Mouse (Mus musculus) ovary, postnatal 14 days (tissue): ENCODE measurements around the gene Hyal2.
"Not testable (repeated sequence)": the region's sequence is repeated elsewhere in the genome, so short reads cannot be mapped to it uniquely, and the experiment has no call there.

ENCODE experiments used
- DNase-seq: peaks from one replicate; pipeline ENCODE4 v3.0.0; 2022; ENCODE audit warnings: low spot score

Gene Hyal2

GRCm38 (mm10) chr9:107547026-107547425, 20.7 kb upstream of the Hyal2 start, which contains the start of gene Zmynd10:
Gene Zmynd10 (plus strand): TSS chr9:107547298.
- DNase-seq = peak; percentile 85

- DNase-seq = no peak
Measured at GRCm38 (mm10) chr9:107547957-107548356, 19.8 kb upstream of the Hyal2 start.

DNA sequence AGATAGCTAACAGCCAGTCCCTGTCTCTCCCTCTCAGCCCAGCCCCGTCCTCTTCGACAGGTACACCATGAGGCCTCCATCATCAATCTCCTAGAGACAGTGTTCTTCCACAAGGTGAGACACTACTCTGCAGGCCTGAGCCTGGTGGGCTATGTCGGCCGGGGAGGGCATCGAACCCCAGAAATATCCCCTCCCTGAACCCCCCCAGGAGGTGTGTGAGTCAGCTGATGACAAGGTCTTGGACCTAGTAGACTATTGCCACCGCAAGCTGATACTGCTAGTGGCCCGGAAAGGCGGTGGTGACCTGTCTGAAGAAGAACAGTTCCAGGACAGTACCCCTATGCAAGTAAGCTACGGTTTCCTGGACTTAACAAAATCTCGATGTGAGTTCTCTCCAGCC, 18.9 kb upstream of the Hyal2 start:
- no peak for DNase-seq

GRCm38 (mm10) chr9:107549297-107550074, 18.3 kb upstream of the Hyal2 start:
- DNase-seq = no peak

DNA sequence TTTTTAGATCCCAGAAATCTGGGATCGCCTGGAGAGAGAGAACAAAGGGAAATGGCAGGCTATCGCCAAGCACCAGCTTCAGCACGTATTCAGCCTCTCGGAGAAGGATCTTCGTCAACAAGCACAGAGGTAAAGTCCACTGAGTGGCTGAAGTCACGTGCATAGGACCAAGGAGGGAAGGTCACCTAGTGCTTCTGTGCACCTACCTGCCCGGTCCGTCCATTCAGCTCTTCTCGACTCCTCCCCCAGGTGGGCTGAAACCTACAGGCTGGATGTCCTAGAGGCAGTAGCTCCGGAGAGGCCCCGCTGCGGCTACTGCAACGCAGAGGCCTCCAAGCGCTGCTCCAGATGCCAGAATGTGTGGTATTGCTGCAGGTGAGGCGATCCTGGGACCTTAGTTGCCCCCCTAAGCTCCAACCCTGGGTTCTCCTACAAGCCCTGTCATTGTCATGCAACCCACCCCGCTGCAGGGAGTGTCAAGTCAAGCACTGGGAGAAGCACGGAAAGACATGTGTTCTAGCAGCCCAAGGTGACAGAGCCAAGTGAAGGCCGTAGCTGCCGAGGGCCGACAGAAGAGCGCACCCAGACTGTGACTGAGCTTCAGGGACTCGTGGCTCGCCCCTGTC, 17.1 kb upstream of the Hyal2 start:
- DNase-seq = no peak

DNA sequence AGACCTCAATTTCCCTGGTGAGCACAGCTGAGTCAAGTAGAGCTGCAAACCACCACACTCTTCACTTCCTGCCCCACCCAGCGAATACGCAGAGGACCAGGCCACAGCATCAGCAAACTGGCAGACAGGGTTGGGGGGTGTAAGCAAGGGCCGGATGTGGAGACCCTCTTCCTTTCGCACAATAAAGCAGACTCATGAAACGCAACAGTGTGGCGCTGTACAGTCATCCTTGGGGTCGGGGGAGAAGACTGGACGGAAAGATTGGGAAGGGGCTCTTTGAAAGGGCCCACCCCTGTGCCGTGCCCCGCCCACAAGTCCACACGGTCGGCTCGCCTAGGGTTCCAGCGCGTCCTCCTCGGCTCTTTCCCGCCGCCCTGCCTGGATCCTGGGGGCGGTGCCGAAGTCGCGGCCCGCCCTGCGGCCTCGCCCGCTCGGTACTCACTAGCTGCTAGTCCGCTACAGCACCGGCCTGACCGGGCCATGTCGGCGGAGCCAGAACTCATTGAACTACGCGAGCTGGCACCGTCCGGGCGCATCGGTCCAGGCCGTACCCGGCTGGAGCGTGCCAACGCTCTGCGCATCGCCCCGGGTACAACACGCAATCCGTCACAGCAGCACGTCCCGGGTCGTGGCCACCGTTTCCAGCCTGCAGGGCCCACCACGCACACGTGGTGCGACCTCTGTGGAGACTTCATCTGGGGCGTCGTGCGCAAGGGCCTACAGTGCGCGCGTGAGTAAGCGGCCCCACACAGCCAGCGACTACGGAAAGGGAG, 16.4 kb upstream of the Hyal2 start, which contains the start of gene Rassf1:
Gene Rassf1 (plus strand): TSS at position 439 of the 773 bp plus-strand sequence.
- DNase-seq = peak; percentile 52

DNA sequence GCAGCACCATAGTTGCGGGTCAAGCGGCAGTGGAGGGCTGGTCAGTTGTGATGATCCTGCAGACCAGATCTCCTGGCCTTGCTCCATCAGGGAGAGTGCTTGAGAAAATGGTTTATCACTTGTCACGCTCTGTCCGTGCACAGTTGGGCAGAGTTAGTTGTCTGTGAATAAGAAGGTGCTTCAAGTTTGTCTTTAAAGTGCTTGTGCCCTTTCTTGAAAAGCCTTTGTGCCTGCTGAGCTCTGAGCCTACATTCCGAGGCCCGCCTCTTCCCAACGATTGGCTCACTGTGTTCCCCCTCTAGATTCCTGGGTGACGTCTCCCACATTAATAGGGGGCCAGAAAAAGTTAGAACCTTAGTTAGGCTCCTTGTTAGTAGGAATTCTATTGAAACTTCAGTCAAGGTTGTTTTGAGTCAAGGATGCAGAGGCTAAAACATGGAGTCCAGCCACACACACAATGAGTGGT, 15.8 kb upstream of the Hyal2 start:
- DNase-seq = no peak

DNA sequence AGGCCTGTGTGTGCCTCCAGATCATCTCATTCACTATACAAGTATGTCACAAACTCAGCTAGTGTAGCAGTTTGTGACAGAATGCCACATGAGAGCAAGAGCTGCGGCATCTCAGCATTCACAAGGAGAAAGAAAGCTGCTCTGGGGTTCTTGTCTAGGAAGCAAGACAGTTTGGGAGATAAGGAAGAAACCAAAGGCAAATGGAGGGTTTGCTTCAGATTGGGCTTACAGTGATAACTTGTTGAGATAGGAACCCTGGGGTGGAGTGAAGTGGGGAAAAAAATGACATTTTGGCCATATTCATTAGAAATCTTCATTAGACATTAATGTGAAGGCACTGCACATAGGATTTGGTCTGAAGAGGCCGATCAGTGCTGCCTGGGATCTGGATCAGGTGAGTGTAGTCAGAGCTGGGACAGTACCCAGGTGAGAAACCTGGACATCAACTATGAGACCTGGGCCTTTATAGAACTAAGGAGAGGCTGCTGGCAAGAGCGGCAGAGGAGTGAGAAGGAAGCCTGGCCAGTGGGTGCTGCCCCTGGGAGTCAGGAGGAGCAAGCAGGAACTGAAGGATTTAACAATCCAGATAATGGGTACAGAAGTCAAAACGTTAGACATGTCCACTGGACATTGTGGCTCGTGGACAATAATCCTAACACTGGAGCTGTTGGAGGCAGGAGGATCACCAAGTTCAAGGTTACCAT, 14.9 kb upstream of the Hyal2 start:
- DNase-seq = no peak

- no peak for DNase-seq
Measured at GRCm38 (mm10) chr9:107553541-107554318, 14.0 kb upstream of the Hyal2 start.

- DNase-seq = peak; percentile 81
Measured at GRCm38 (mm10) chr9:107554319-107554825, 13.4 kb upstream of the Hyal2 start.

GRCm38 (mm10) chr9:107555031-107555457, 12.7 kb upstream of the Hyal2 start:
- DNase-seq = no peak

DNA sequence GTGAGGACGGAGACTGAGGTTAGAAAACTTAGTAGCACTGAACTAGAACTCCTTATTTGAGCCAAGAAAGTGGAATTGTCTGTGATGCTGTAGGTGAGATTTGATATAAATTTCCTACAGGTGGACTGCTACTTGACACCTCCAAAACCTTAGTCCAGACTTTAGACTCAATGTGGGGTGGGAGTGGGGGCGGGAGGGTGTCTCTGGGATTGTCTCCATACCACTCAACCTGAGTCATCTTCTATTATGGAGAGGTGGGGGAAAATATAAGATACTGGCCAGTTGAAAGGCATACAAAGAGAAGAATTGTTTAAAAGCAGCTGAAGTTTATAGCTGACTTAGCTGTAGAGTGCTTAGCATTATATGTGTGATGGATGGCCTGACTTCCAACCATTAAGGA, 12.0 kb upstream of the Hyal2 start:
- DNase-seq = no peak

DNA sequence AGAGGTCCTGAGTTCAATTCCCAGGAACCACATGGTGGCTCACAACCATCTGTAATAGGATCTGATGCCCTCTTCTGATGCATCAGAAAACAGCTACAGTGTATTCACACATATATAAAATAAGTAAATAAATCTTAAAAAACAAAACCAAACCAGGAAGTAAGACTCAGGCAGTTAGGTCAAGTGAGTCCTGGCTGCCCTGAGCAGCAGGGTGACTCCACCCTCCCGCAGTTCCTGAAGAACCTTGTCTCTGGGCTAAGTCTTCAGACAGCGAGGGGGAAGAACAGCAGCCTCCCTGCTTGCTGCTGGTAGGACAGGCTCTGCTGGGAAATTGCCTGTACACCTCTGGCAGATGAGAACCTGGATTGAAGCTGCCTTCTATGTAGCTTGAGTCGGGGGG, 11.4 kb upstream of the Hyal2 start:
- no peak for DNase-seq

DNA sequence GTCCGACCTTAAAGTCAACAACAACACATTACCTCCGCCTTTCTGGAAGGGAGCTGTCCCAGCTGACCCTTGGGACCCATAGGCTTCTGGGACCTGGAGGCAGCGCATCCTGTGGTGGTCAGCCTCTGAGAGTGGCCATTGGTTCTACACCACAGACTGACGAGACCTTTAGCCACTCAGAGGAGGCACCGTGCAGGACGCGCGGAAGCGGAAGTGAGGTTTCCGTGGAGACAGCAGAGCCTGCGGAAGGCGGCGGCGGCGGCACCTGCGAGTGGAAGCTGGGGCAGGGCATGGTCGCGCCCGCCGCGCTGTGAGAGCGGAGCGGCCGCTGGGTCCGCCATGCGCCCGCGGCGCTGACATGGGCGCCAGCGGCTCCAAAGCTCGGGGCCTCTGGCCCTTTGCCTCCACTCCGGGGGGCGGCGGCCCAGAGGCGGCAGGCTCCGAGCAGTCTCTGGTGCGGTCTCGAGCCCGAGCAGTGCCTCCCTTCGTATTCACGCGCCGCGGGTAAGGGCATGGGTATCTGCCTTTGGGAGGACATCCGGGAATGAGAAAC, 4.6 kb upstream of the Hyal2 start, which contains the start of gene Tusc2:
Gene Tusc2 (plus strand): TSS at position 227 of the 553 bp plus-strand sequence.
- peak; percentile 89 for DNase-seq

GRCm38 (mm10) chr9:107565556-107565955, 2.2 kb upstream of the Hyal2 start:
- DNase-seq = not testable (repeated sequence)

DNA sequence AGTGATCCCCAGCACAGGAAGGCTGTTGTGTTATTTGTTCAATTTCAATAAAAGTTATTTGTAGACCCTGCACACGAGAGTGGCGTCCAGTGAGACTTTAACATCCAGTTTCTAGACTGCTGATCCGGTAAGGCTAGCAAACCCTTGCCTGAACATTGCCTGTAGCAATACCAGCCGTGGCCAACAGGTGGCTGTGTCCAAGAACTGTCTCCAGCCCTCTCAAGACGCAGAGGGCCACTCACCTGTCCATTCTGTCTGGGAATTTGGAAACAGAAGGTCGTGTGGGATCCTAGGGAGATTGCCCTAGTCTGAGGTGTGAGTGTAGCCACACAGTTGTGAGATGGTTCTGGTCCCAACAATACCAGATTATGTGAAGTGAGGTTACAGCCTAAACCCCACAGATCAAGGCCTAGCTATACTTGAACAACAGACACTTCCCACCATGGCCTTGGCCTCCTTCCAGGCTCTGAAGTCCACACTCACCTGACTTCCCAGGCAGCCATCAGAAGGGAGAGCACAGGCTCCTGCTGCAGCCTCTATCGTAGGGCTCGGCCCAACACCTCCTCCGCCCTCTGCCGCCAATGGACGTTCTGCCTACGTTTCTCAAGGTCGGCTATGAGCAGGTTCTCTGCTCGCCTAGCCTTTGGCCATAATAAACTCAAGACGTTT, 1.6 kb upstream of the Hyal2 start:
- peak; percentile 81 for DNase-seq

DNA sequence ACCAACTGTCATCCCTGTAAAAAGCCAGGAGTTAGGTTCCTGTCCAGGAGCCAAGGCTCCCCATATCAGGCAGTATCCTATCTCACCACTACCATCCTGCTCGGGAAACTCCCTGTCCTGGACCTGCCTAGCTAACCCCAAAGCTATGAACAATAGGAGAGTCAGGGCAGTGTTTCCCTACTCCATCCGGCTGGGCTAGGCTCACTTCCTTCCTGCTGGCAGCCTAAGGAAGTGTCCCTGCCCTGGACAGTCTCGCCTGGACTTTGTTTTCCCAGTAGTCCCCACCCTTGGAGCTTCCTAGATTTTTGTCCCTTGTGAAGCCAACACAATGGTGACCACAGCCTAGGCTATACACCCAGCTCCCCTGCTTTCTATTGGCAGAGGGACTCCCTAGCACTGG, 890 bp upstream of the Hyal2 start:
- no peak for DNase-seq

- peak; percentile 78 for DNase-seq
Measured at GRCm38 (mm10) chr9:107568331-107569261, 851 bp downstream of the Hyal2 start.

DNA sequence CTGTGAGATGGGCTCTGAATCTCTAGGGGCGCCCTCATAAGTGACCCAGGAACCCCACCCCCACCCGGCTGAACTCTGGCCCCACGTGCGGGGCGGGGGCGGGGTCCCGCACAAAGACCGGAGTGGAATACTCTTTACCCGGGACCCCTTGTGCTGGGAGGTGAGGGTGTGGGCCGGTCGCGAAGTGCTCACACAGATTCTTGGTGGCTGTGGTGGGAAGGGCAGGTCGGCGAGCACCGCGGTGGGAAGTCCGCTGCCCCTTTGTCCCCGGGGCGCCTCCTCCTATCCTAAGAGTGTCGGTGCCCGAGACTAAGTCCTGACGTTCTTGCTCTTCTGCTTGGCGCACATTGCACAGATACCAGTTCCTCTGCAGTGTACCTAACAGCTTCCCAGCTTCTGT, 1.5 kb downstream of the Hyal2 start:
- no peak for DNase-seq
